Mouse (Mus musculus) kidney, adult 9 months (tissue): Measurements from ENCODE around the gene Pcnt.

Source experiments
- DNase-seq: peaks from one replicate; pipeline ENCODE4 v3.0.0; 2022

Gene Pcnt

GRCm38 (mm10) chr10:76442178-76443088 lies at the start of gene Pcnt:
TSS of gene Pcnt (minus strand) at chr10:76442786.
- DNase-seq = peak; percentile 98

DNA sequence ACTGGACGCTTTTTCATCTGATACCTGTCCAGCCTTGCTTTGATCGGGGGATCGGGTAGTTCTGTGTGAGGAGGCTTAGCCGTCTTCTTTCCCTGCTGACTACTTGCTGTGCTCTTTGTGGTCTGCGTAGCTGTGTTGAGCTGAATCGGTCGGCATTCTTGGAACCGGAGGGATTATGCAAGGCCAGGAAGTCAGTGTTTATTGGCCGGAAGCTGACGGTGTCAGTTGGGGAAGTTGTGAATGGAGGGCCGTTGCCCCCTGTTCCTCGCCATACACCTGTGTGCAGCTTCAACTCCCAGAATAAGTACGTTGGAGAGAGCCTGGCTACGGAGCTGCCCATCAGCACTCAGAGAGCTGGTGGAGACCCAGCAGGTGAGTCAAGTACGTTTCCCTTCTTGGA lies 46.6 kb upstream of the Pcnt start:
- DNase-seq = no peak

GRCm38 (mm10) chr10:76488265-76488664 lies 45.7 kb upstream of the Pcnt start:
- no peak for DNase-seq

GRCm38 (mm10) chr10:76486302-76486701 lies 43.7 kb upstream of the Pcnt start:
- no peak for DNase-seq

DNA sequence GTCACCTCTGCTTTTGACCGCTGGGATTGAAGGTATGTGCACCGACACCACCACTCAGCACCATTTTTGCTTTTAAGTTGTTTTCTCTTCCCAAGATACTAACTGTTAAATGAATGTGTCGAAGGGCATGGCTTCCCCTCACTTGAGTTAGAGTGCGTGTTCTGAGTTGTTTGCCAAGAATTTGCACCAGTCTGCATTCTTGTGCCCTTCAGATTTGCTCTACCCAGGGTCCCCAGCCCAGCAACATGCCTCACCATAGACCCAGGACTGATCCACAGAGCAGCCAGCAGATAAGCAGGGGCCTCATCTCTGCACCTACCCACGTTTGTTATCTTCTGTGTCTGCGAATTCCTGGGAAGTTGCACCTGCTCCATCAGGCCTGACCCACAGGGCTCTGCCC lies 38.9 kb upstream of the Pcnt start:
- DNase-seq = no peak

DNA sequence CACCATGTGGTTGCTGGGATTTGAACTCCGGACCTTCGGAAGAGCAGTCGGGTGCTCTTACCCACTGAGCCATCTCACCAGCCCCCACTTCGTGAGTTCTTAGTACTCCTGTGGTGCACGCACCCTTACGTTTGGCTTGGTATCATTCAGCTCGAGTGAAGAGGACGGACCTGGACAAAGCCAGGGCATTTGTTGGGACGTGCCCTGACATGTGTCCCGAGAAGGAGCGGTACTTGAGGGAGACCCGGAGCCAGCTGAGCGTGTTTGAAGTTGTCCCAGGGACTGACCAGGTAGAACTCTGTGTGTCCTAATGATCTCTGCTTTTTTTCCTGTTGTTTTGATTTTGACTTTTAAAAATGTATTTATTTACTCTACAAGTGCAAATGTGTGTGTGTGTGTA lies 38.3 kb upstream of the Pcnt start:
- DNase-seq = no peak

DNA sequence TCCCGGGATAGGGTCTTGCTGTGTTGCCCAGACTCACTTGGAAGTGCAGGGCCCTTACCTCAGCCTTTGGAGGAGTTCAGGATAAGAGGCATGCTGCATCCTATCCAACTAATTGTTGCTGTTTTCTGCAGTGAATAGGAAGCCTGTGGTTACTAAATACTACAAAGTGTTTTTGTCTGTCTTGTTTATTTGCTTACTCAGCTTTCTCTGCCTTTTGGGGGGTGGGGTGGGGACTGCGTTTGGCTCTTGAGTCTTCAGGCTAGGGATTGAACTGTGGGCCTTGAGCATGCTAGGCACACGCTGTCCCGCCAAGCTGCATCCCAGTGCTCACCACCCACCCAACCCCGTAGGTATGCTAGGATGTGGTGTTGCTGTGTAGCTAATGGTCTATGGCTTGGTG lies 31.2 kb upstream of the Pcnt start:
- no peak for DNase-seq

GRCm38 (mm10) chr10:76468203-76469162 lies 25.9 kb upstream of the Pcnt start, which contains the start of the genes Mcm3ap and Ybey:
TSS of gene Mcm3ap (plus strand) at chr10:76468927.
TSS of gene Ybey (minus strand) at chr10:76469114.
- peak; percentile 86 for DNase-seq

- no peak for DNase-seq
Observed at GRCm38 (mm10) chr10:76462721-76463120, 20.1 kb upstream of the Pcnt start.

GRCm38 (mm10) chr10:76462312-76462711 lies 19.7 kb upstream of the Pcnt start:
- no peak for DNase-seq

DNA sequence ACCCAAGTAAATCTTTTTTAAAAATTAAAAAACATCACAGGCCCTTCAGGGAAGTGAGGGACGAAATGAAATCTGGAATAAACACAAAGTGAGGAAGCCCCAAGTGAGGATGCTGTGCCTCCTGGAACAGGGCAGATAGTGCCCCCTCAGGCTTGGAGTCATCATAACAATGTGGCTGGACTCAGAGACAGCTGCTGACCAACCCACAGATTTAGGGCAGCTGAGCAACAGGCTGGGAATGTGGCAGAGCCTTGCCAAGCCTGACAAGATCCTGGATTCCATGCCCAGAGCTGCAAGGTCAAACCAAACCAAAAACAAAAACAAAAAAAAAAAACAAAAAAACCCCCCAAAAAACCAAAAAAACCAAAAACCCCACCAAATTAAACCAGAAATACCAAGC lies 18.7 kb upstream of the Pcnt start:
- no peak for DNase-seq

DNA sequence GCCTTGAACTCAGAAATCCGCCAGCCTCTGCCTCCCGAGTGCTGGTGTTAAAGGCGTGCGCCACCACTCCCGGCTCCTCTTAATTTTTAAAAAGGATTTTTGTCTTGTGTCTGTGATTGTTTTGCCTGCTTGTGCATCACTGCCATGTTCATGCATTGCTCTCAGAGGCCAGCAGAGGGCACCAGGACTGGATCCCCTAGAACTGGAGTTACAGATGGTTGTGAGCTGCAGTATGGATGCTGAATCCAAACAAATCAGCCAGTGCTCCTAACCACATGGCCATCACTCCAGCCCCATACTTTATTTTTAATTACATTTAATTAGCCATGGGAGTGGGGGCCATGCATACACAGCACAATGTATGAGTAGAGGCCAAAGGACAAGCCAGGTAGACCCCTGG lies 12.7 kb upstream of the Pcnt start:
- DNase-seq = peak; percentile 55

DNA sequence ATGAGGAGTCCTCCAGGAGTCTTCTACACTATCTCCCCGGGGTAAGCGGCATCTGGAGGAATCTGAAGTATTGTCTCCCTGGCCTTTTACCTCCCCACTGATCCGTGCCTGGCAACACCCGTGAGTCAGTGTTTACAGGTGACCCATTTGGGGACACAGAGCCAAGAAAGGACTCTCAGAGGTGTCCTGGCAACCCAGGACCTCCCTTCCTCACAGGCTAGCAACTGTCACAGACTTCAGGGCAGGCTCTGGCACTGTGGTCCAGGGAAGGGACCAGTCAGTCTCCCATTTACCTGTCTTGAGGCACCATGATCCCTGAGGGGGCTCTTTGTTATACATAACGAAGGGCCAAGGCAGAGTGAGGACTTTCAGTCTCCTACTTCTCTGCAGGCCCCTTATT lies 6.3 kb upstream of the Pcnt start, which contains the start of gene 2610028H24Rik:
TSS of gene 2610028H24Rik (plus strand) at position 231 of the 400 bp plus-strand sequence.
- DNase-seq = no peak

DNA sequence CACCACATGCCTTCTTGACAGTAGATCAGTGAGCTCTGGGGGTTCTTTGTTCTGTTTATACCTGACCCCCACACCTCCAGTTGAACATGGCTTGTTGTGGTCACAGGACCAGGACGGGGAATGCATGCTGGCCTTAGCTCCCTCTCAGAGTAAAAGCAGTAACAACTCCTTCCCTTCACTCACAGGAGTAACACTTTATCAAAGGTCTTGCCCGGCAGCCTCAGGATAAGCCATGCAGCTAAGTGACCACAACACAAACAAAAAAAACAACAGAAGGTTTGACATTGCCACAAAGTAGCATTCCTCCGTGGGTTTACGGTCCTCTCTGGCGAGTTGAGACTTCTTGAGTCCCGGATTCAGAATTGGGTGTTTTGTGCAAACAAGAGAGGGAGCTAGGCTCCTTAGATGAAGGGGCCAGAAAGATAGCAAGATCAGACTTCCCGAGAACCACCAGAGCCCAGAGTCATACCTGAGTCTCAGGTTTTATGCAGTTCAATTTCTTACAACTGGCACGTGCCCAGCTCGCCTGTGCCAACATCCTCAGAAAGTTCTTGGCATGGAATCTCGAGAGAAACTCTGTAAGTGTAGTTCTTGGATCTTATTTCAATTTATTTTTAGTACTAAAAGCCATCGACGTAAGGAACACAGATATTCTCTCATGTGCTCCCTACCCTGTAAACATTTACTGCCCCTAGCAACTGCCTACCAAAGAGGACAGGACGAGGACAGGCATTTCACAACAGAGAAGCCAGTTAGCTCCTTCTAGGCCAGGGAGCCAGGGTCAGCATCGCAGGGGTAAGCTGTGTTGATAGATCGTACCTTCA lies 5.0 kb upstream of the Pcnt start:
- DNase-seq = no peak

DNA sequence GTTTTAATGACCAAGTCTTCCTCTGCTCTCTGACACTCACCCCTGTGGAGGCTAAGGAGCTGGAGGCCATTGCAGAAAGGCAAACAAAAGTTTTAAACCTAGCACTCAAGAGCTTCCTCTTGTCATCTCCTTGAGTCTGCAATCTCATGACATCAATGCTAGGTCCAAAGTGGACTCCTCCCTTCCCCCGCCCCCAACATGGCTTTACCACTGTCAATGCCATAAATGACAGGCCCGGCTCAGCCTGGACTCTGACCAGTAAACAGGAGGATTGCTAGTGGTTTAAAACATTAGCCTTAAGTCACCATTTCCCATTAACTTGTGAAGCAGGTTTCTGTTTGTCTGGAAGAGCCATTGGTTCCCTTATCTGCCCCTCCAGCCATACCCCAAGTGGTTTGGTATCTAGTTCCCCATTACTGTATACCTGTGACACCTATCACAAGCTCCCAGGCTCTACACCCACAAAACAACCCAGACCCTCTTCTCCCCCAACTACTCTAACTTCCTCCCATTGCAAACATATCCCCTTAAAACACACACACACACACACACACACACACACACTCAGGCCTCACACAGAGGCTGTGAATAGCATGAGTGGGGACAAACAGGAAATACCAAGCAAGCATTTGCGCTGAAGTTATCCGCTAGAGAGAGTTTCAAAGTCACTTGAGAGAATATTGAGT lies 3.6 kb upstream of the Pcnt start:
- peak; percentile 30 for DNase-seq

DNA sequence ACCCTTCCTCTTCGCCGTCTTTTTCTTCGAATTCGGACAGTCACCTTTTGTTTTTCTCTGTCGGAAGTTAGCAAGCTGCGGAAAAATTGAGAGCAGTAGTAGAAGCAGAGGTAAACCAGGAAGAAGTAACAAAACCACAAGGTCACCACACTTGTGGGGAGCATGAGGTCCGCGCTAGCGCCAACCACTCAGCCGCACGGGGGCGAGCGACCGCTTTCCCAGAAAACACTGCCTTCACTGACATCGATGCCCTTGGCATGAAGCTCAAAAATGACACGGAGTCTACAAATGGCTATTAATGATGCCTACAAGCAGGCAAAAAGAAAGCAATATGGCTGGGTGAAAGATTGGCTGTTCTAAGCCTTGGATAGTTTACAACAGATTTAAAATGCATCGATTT lies 2.3 kb downstream of the Pcnt start, which contains the start of gene AC141477.1:
TSS of gene AC141477.1 (minus strand) at position 164 of the 400 bp plus-strand sequence.
- no peak for DNase-seq

GRCm38 (mm10) chr10:76439107-76439890 lies 3.3 kb downstream of the Pcnt start:
- DNase-seq = no peak

- DNase-seq = no peak
Observed at GRCm38 (mm10) chr10:76433925-76434324, 8.7 kb downstream of the Pcnt start.

DNA sequence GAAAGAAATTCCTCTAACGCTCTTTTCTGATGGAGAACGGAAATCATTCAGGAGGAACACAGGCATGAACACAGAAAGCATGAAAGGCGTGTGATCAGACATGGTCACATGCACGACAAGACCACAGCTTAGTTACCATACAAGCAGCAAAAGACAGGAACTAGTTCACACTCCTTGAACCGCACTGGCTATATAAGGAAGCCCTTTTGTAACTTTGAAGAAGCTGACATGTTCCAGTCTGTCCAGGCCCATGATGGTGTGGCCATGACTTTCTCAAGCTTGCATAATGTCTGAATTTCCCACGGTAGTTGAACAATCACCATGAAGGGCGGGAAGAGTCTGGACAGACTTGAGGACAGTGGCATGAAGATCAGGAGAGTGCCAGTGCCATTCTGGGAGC lies 16.9 kb downstream of the Pcnt start:
- DNase-seq = no peak

GRCm38 (mm10) chr10:76416811-76417210 lies 25.8 kb downstream of the Pcnt start:
- peak; percentile 75 for DNase-seq

GRCm38 (mm10) chr10:76408520-76408919 lies 34.1 kb downstream of the Pcnt start:
- DNase-seq = no peak
